Mouse (Mus musculus): ENCODE results near the gene Adh1.

Adh1 gene

GRCm38 (mm10) chr3:138287686-138288085 lies 26.9 kb downstream of the Adh1 start:
- DNase-seq (ENCODE audit: low spot score in 2 of 2): no peak

GRCm38 (mm10) chr3:138290672-138291071 lies 29.9 kb downstream of the Adh1 start:
- DNase-seq (ENCODE audit: low spot score in 2 of 2): no peak

DNA sequence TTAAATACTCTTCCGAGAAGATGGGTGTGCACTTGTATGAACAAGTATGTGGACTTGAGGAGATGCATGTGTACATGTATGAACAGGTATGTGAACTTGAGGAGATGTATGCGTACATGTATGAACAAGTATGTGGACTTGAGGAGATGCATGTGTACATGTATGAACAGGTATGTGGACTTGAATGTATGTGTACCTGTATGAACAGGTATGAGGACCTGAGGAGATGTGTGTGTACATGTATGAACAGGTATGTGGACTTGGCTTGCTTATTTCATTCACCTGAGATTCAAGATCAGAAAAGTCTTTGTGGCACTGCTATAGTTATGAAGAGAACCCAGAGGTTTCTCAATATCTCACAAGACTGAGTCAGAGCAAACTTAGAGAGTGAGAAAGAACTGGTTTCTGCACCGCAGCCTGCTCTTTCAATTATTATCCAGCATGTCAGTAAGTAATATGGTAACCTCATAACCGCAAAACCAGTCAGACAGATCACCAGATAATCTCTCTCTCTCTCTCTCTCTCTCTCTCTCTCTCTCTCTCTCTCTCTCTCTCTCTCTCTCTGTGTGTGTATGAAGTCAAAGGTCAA lies 30.8 kb downstream of the Adh1 start:
- DNase-seq (ENCODE audit: low spot score in 2 of 2): no peak

DNA sequence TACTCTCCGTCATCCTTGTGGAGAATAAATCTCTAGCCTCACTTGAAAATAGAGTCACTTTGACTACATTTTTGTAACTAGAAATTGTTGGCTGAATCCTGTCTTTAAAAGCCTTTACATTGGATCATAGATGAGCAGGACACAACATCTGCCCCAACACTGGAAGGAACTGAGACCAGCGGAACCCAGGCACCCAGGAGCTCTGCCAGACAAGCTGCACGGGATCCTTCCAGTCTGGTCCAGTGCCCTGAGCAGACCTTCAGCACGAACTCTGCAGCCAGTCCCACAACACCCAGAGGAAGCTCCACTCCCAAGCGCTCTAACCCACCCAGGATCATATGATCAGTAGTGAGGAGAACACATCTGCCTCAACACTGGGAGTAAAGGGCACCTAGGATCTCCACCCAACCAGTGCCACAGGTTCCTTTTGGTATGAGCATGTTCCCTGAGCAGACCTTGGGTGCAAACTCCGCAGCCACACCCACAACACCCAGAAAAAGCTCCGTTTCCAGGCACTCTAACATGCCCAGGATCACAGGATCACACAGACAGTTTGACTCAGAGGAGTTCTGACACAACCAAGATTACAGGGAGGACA lies 32.6 kb downstream of the Adh1 start:
- DNase-seq (ENCODE audit: low spot score in 2 of 2): no peak

DNA sequence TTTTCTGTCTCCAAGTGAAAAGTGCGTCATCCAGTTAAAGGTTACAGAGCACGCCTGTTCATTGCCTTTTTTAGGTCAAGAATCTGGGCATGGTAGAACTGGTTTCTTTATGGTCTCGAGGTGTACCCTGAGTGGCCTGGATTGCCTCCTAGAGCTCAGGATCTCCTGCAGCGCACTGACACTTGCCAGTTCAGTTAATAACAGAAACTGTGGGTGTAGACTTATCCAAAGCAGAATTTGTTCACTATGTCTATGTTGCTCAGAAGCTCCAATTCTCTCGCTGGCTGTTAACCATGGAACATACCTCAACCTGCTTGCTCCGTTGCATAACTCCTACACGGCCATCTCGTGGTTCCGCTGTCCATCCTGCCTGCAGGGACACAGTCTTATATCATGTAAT lies 39.3 kb downstream of the Adh1 start:
- DNase-seq (ENCODE audit: low spot score in 2 of 2): no peak

- no peak for DNase-seq (ENCODE audit: low spot score in 2 of 2)
Measured at GRCm38 (mm10) chr3:138302676-138303075, 41.9 kb downstream of the Adh1 start.

DNA sequence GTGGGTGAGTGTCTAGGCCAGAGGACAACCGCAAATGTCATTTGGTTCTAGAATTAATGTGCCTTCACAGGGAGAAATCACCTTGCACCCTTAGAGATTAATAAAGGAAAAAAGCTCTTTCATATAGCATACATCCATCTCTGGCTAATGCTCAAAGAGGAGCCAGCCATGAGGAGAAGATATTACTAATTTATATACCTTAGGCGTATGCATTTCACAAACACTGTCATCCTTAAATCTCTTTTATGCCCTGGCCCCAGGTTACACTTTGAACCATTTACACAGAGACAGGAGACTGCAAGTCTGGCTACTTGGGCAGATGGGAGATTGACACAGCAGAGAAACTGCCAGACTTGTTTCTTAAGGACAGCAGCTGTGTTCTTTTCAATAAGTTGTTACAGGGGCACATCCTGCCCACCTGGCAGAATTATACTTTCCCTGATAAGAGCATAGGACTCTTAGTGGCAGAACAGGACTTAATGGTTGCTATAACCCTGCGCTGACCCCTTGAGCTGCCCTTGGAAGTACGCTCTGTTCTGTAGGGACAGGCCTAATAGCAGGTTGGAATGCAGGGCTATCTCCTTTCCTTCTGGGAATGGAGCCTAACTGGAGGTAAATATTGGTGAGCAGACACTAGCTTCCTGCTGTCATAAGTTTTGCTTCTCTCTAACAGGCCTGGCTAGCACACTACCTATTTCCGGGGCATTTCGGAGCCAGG lies 43.1 kb downstream of the Adh1 start:
- no peak for DNase-seq (ENCODE audit: low spot score in 2 of 2)

DNA sequence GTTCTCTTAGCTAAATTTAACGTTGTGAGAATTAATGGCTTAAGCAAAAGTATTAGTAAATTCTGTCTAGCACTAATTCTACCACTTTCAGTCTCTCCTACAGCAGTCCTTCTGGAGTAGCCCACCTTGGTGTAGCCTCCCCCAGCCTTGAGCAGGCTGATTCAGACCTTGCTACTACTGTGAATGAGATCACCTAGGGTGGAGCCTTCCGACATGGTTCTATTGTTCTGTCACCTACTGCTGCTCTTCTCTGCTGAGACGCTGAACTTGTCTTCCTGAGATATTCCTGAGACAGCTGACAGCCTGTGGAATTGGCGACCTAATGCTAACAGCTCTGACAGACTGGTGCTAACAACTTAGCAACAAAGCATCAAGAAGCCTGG lies 43.7 kb downstream of the Adh1 start:
- no peak for DNase-seq (ENCODE audit: low spot score in 2 of 2)

- peak in 1 of 2 experiments; percentile 2 for DNase-seq (ENCODE audit: low spot score in 2 of 2)
Measured at GRCm38 (mm10) chr3:138305486-138306289, 44.9 kb downstream of the Adh1 start.

GRCm38 (mm10) chr3:138306290-138306683 lies 45.5 kb downstream of the Adh1 start:
- DNase-seq (ENCODE audit: low spot score in 2 of 2): no peak

DNA sequence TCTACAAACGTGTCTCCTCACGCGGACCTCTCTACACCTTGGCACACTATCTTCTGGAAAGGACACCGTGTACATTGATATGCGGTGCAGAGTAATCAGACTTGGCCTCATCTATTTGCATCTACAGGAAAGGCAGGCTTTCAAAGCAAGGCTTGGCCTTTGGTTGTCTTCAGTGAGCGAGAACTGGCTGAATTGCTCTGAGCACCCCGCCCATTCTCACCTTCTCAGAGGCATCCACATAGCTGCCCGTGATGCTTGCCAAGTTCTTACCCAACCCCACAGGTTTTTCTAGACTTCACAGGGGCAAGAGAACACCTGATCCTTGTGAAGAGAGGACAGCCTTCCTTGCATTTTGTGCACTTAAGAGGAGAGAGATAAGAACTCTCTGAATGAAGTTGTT lies 49.1 kb downstream of the Adh1 start:
- no peak for DNase-seq (ENCODE audit: low spot score in 2 of 2)

GRCm38 (mm10) chr3:138311015-138311414 lies 50.2 kb downstream of the Adh1 start:
- no peak for DNase-seq (ENCODE audit: low spot score in 2 of 2)

GRCm38 (mm10) chr3:138312965-138313364 lies 52.2 kb downstream of the Adh1 start, which contains the start of gene Adh6a:
TSS of gene Adh6a (plus strand) at chr3:138313286.
- no peak for DNase-seq (ENCODE audit: low spot score in 2 of 2)

DNA sequence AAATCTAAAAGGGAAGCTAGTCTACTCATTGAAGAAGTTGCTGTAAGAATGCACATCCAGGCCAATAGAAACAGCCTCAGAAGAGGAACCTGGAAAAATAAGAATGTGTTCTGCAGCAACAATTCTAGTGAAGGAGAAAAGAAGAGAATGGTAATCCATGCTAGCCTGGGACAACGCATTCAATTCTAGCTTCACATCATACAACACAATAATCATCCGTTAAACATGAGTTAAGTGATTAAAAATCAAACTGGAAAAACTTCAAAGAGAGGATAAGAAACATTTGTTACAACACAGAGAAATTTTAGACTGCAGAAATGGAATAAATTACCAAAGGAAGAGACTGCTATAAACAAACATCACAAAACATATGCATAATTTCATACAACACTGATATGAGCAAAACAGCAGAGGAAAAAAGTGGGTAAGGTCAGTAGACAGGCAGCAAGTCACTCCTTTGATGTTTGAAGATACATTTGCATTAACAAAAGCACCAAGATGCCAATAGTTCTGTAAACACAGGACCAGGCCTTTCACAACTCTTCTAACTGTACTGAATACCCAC lies 56.2 kb downstream of the Adh1 start:
- no peak for DNase-seq (ENCODE audit: low spot score in 2 of 2)

DNA sequence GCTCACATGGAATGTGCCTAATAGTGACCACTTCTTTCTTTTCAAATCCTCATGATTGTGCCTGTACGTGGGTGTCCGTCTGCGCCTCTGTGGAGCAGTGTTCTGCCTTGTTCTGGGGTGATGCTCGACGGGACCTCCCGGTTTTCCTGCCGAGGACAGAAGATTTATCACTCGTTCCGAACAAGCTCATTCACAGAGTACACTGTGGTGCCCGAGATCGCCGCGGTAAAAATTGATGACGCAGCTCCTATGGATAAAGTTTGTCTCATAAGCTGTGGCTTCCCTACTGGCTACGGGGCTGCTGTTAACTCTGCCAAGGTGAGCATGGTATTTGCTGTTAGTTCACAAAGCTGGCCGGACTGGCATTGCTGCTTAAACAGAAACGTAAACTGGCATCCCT lies 64.2 kb downstream of the Adh1 start:
- DNase-seq (ENCODE audit: low spot score in 2 of 2): no peak

DNA sequence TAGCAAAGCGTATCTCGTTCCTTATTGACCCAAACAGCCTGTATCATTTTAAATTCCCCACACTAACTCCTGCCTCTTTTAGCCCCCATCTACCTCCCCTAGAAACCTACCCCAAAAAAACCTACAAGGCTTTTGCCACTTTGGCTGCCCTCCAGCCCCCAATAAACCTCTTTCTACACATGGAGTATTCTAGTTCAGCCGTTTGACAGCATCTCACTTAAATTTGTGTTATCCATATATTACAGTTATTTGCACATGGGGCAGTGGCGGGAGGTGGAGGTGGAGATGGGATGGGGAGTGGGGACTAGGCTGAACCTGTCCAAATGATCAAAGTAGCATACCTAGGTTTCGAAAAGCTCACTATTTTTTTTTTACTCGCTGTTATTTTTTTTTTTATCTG lies 64.7 kb downstream of the Adh1 start:
- DNase-seq (ENCODE audit: low spot score in 2 of 2): no peak

- DNase-seq (ENCODE audit: low spot score in 2 of 2): no peak
Measured at GRCm38 (mm10) chr3:138333910-138334309, 73.1 kb downstream of the Adh1 start.

DNA sequence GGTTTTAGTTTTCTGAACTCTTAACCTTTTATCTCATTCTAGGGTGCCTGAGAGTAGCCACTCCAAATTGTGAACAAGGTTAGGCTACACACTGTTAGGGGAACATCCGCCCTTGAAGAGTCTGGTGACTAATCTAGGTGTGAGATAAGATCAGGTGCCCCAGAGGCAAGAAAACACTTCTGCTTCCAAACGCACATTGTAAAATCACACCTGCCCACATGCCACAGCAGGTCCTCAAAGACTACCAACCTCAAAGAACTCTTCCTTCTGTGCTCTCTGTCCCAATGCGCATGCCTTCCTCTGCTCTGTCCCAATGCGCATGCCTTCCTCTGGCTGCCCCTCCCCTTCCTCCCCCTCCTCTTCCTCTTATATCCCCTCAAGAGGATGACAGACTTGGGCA lies 73.5 kb downstream of the Adh1 start:
- DNase-seq (ENCODE audit: low spot score in 2 of 2): no peak

GRCm38 (mm10) chr3:138335566-138335965 lies 74.8 kb downstream of the Adh1 start:
- DNase-seq (ENCODE audit: low spot score in 2 of 2): no peak

DNA sequence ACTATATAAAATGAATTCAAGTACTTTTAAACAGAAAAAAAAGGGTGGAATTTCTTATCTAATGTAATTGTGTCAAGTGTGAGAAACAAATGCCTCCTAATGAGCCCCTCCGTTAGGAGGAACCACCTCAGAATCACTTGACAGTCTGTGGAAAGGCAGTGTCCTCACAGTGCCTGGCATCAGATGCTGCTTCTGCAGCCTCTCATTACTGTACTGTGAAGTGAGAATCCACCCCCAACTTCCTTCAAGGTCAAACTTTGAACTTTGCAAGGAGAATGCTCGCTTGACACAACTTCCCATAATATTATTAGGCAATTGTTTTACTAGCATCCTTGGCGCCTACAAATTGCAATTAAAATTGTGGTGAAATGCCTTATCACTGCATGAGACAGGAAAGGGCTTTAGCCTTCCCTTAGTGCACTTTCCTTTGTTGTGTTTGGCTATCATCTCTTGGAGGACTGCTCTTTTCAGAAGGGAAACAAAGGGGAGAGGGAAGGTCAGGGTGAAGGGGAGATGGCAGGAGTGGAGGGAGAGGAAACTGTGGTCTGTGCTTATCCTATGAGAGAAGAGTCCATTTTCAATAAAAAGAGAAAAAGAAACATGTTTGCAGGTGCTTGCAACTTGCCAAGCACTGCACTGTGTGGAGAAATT lies 75.4 kb downstream of the Adh1 start:
- no peak for DNase-seq (ENCODE audit: low spot score in 2 of 2)
